In the genomic region with DNA sequence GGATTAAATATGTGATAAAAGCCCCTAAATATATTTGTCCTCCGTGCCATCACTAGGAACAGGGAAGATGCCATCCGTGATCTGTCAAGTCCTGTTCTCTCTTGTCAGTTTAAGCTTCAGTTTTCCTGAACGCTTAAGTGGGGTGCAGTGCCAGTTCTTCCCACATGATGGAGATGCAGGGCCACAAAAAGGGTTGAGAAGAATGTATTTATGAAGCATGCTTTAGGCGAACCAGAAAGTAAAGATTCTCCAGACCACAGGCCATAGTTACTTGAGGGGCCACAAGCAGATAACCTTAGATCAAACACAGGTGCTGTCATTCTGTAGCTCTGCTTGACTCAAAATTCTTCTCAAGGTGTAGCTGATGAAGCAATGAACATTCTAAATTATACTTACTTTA, we compare ENCODE assay signal across 8 mouse cellular contexts. TPM values are rescaled to one million over a fixed set of nuclear protein-coding genes. Genes with fewer than 3 reads are reported as not detected.
DNase-seq lines count a peak whose midpoint lies in the region.

No protein-coding gene starts in this region.

- WGBS in midbrain, embryonic 10.5 days, result 34% methylated on average over 4 of the region's 4 CpGs

- H3K4me3 ChIP-seq in midbrain, embryonic 10.5 days, result no peak overlapping the region

- no peaks in the 10 kb centered on the region for H3K27me3 ChIP-seq in midbrain, embryonic 10.5 days (ENCODE audit: low read depth, poor library complexity, severe bottlenecking)

- H3K9me3 ChIP-seq in midbrain, embryonic 10.5 days (replicated peaks), result no peaks in the 10 kb centered on the region

- no peaks in the 10 kb centered on the region for H3K36me3 ChIP-seq in midbrain, embryonic 10.5 days

- no peaks in the 10 kb centered on the region for H3K4me1 ChIP-seq in midbrain, embryonic 10.5 days

- intact Hi-C loops in heart, postnatal 14 days (cut with DNase I), result no loop called here

- no peak overlapping the region for H3K27ac ChIP-seq in midbrain, embryonic 10.5 days (replicated peaks)

- peak; percentile 13 to 82 for DNase-seq in adrenal gland, adult (ENCODE audit: inconsistent age in 2 of 2, low spot score in 1 of 2)
- DNase-seq in adrenal gland, postnatal 4 days (ENCODE audit: low spot score in 2 of 2), result no peak
- DNase-seq in adrenal gland, adult 2 months, result peak; percentile 47
- peak; percentile 59 for DNase-seq in embryo, embryonic 11 days
- peak; percentile 44 to 65 for DNase-seq in heart, postnatal 14 days
- DNase-seq in layer of hippocampus, postnatal 25 days (ENCODE audit: extremely low spot score in 1 of 2, low spot score in 1 of 2), result peak; percentile 49 to 72
- DNase-seq in midbrain, embryonic 10.5 days (ENCODE audit: low spot score), result peak; percentile 14
- DNase-seq in skeletal muscle tissue, adult 2 months (ENCODE audit: low read depth, low spot score), result peak; percentile 13

RNA-seq across cellular contexts. Expression of gene Tlr4, which starts 58.6 kb away (rescaled TPM):
- 1 to 10 TPM; 5.1 to 6.3 TPM for total RNA-seq in adrenal gland, postnatal 4 days (2021)
- total RNA-seq in adrenal gland, adult 2 months (2021), result 1 to 10 TPM; 6.9 to 8.9 TPM
- 0.18 and 0.57 TPM in 2 replicates for polyA plus RNA-seq in adrenal gland, adult 2 months (2012; rRNA removed)
- total RNA-seq in heart, postnatal 14 days (2021), result 10 to 100 TPM; 13.0 to 17.4 TPM
- total RNA-seq in layer of hippocampus, postnatal 25 days (2021), result 1 to 10 TPM; 2.6 to 3.1 TPM
- 0.79 and 0.93 TPM in 2 replicates for polyA plus RNA-seq in midbrain, embryonic 10.5 days (2016; fragmentation: Nextera tagmentation; extraction: Ambion mirVana)

Comparison
In these comparisons a context has a peak if more than half of its experiments do, and no peak if none do; other contexts are left out.
1. DNase-seq: peak in adrenal gland, adult (2 of 2), adrenal gland, adult 2 months (single experiment), embryo, embryonic 11 days (single experiment), heart, postnatal 14 days (2 of 2), layer of hippocampus, postnatal 25 days (2 of 2), midbrain, embryonic 10.5 days (single experiment) and skeletal muscle tissue, adult 2 months (single experiment); none in adrenal gland, postnatal 4 days (0 of 2).